Mouse (Mus musculus) heart, postnatal 0 days (tissue): ENCODE measurements around the gene Trrap. TPM values are rescaled to one million over a fixed set of nuclear protein-coding genes. Genes with fewer than 3 reads are reported as not detected.

Experiments
- ATAC-seq: fragments of 200-750 bp; cut with Nextera tagmentation; 2 replicates; pipeline ENCODE4 v1.8.0; 2017; ENCODE audit warnings: low read depth, moderate number of reproducible peaks, moderate library complexity; ENCODE audit not compliant: insufficient read depth
- DNase-seq: peaks from one replicate; pipeline ENCODE4 v3.0.0-alpha.2; 2016; ENCODE audit warnings: low spot score
- H3K27ac ChIP-seq: fragments of 300-500 bp; sonication (generic); 2 replicates; pipeline ENCODE4 v1.5.1; 2014; ENCODE audit warnings: low read depth, mild to moderate bottlenecking
- H3K27me3 ChIP-seq: fragments of 300-500 bp; sonication (generic); 2 replicates; pipeline ENCODE4 v1.6.1; 2014; ENCODE audit warnings: low read length, mixed read lengths; ENCODE audit not compliant: control insufficient read depth, insufficient read depth
- H3K36me3 ChIP-seq: fragments of 300-500 bp; sonication (generic); replicated peaks from 2 replicates; pipeline ENCODE4 v1.6.1; 2014; ENCODE audit warnings: low read length, mixed read lengths; ENCODE audit not compliant: control insufficient read depth, insufficient read depth
- H3K4me1 ChIP-seq: fragments of 300-500 bp; sonication (generic); 2 replicates; pipeline ENCODE4 v1.6.1; 2014; ENCODE audit warnings: antibody characterized with exemption; ENCODE audit not compliant: control insufficient read depth, insufficient read depth
- H3K4me2 ChIP-seq: fragments of 300-500 bp; sonication (generic); 2 replicates; pipeline ENCODE4 v1.6.1; 2014; ENCODE audit warnings: low read depth, mild to moderate bottlenecking, low read length, moderate library complexity
- H3K4me3 ChIP-seq: fragments of 300-500 bp; sonication (generic); 2 replicates; pipeline ENCODE4 v1.5.1; 2014; ENCODE audit warnings: low read depth, low read length
- H3K9ac ChIP-seq: fragments of 300-500 bp; sonication (generic); replicated peaks from 2 replicates; pipeline ENCODE4 v1.6.1; 2014; ENCODE audit warnings: low read depth, low read length, mixed read lengths
- H3K9me3 ChIP-seq: fragments of 300-500 bp; sonication (generic); replicated peaks from 2 replicates; pipeline ENCODE4 v1.6.1; 2016; ENCODE audit warnings: low read length; ENCODE audit not compliant: control insufficient read depth
- CTCF ChIP-seq: IDR thresholded peaks from 2 replicates; pipeline ENCODE4 v1.5.1; 2016; ENCODE audit warnings: antibody characterized with exemption, control low read depth, low read depth
- EP300 ChIP-seq: IDR thresholded peaks from 2 replicates; pipeline ENCODE4 v1.6.1; 2016; ENCODE audit warnings: antibody characterized with exemption, low read depth
- WGBS: fragments of 180-500 bp; shearing (Covaris S2); extraction: QIAGEN DNeasy Blood & Tissue Kit; methylation state at CpG from one replicate; pipeline ENCODE4 v1.1.7; 2014; 5-methylcytosine and 5-hydroxymethylcytosine counted together
- polyA plus RNA-seq: library from polyadenylated mRNA; unstranded; fragments of >200 nt; fragmentation: Nextera tagmentation; extraction: Ambion mirVana; gene quantifications from 2 replicates; pipeline ENCODE4 v1.2.1, GENCODE M21; 2015
- total RNA-seq: library from RNA; depleted of rRNA; stranded (reverse); fragments of >200 nt; gene quantifications from 2 replicates; pipeline ENCODE4 v1.2.3, GENCODE M21; 2014; ENCODE audit warnings: low replicate concordance

The Trrap gene
- total and polyA plus RNA-seq, 2 experiments from 2014 or later, result 24.6 to 85.0 TPM

- ATAC-seq (no peak), DNase-seq (peak; percentile 30)
- Histone ChIP-seq H3K27ac (no peak overlapping the region), H3K9ac (no peak overlapping the region), H3K27me3 (no peaks in the 10 kb centered on the region), H3K4me1 (no peaks in the 10 kb centered on the region), H3K4me2 (no peak overlapping the region), H3K36me3 (no peaks in the 10 kb centered on the region), H3K9me3 (no peaks in the 10 kb centered on the region), H3K4me3 (no peak overlapping the region)
- WGBS, result 61% methylated on average over 7 of the region's 7 CpGs
- TF ChIP-seq EP300 (no peak), CTCF (peak; percentile 60)
Observed at GRCm38 (mm10) chr5:144753041-144753440, 14.5 kb upstream of the Trrap start.

GRCm38 (mm10) chr5:144755191-144755590 lies 12.3 kb upstream of the Trrap start:
- no peaks in the 10 kb centered on the region for H3K9me3 ChIP-seq
- ATAC-seq (no peak), DNase-seq (no peak)
- H3K9ac ChIP-seq, result no peak overlapping the region
- no peak for TF ChIP-seq CTCF
- TF ChIP-seq EP300, result no peak
- H3K36me3 ChIP-seq, result no peaks in the 10 kb centered on the region
- H3K4me1 ChIP-seq, result no peaks in the 10 kb centered on the region
- WGBS, result 29% methylated on average over 10 of the region's 10 CpGs
- H3K27ac ChIP-seq, result no peak overlapping the region
- no peaks in the 10 kb centered on the region for H3K27me3 ChIP-seq
- no peak overlapping the region for H3K4me3 ChIP-seq
- H3K4me2 ChIP-seq, result no peak overlapping the region

- 87% methylated on average over 9 of the region's 9 CpGs for WGBS
- H3K36me3 ChIP-seq, result no peaks in the 10 kb centered on the region
- H3K9ac ChIP-seq, result no peak overlapping the region
- no peaks in the 10 kb centered on the region for H3K4me1 ChIP-seq
- no peak overlapping the region for H3K4me3 ChIP-seq
- DNase-seq (no peak), ATAC-seq (no peak)
- H3K4me2 ChIP-seq, result no peak overlapping the region
- H3K9me3 ChIP-seq, result no peaks in the 10 kb centered on the region
- H3K27me3 ChIP-seq, result peaks cover 16% of the 10 kb centered on the region
- no peak overlapping the region for H3K27ac ChIP-seq
- TF ChIP-seq EP300 (no peak), CTCF (no peak)
Observed at GRCm38 (mm10) chr5:144757402-144757801, 10.1 kb upstream of the Trrap start.

GRCm38 (mm10) chr5:144758422-144758821 lies 9.1 kb upstream of the Trrap start:
- no peak for ATAC-seq
- no peak overlapping the region for H3K27ac ChIP-seq
- no peaks in the 10 kb centered on the region for H3K36me3 ChIP-seq
- peaks cover 21% of the 10 kb centered on the region for H3K27me3 ChIP-seq
- TF ChIP-seq EP300, result no peak
- no peak for TF ChIP-seq CTCF
- H3K4me3 ChIP-seq, result no peak overlapping the region
- DNase-seq, result no peak
- no peak overlapping the region for H3K4me2 ChIP-seq
- no peaks in the 10 kb centered on the region for H3K9me3 ChIP-seq
- WGBS, result 35% methylated on average over 8 of the region's 8 CpGs
- no peaks in the 10 kb centered on the region for H3K4me1 ChIP-seq
- no peak overlapping the region for H3K9ac ChIP-seq

- no peaks in the 10 kb centered on the region for H3K4me1 ChIP-seq
- TF ChIP-seq EP300 (no peak), CTCF (no peak)
- no peak within 1 kb of the TSS for H3K9ac ChIP-seq
- H3K9me3 ChIP-seq, result no peaks in the 10 kb centered on the region
- no peak within 1 kb of the TSS for H3K4me3 ChIP-seq
- no peak for DNase-seq
- peaks cover 21% of the 10 kb centered on the region for H3K27me3 ChIP-seq
- WGBS, result 2% methylated on average over 30 of the region's 38 CpGs
- peak within 1 kb of the TSS; percentile 10; the same call in 1 of the 2 replicates for H3K4me2 ChIP-seq
- ATAC-seq, result no peak
- no peaks in the 10 kb centered on the region for H3K36me3 ChIP-seq
- no peak within 1 kb of the TSS for H3K27ac ChIP-seq
Observed at GRCm38 (mm10) chr5:144761161-144761868, 6.2 kb upstream of the Trrap start, which contains the start of gene Tmem130. Gene Tmem130 (minus strand): TSS chr5:144761818.

- Histone ChIP-seq H3K9ac (no peak overlapping the region), H3K4me1 (peaks cover 9% of the 10 kb centered on the region), H3K4me3 (no peak overlapping the region)
Observed at GRCm38 (mm10) chr5:144766026-144766425, 1.5 kb upstream of the Trrap start.

More at GRCm38 (mm10) chr5:144766026-144766425, 1.5 kb upstream of the Trrap start:
- Histone ChIP-seq H3K4me2 (no peak overlapping the region), H3K9me3 (no peaks in the 10 kb centered on the region), H3K27ac (no peak overlapping the region), H3K36me3 (peaks cover 3% of the 10 kb centered on the region), H3K27me3 (peaks cover 18% of the 10 kb centered on the region)
- ATAC-seq (no peak), DNase-seq (no peak)
- no peak for TF ChIP-seq EP300
- no peak for TF ChIP-seq CTCF
- 66% methylated on average over 7 of the region's 7 CpGs for WGBS
